Mouse (Mus musculus): Measurements from ENCODE around the gene Ermp1.
"Not testable (repeated sequence)": the region's sequence is repeated elsewhere in the genome, so short reads cannot be mapped to it uniquely, and the experiment has no call there.

Gene Ermp1

GRCm38 (mm10) chr19:29607521-29607920 is 40.7 kb downstream of the Ermp1 start:
- no peak for DNase-seq (ENCODE audit: extremely low read depth, insufficient read length, low spot score)

GRCm38 (mm10) chr19:29604653-29605052 is 43.6 kb downstream of the Ermp1 start:
- DNase-seq (ENCODE audit: extremely low read depth, insufficient read length, low spot score) = no peak

DNA sequence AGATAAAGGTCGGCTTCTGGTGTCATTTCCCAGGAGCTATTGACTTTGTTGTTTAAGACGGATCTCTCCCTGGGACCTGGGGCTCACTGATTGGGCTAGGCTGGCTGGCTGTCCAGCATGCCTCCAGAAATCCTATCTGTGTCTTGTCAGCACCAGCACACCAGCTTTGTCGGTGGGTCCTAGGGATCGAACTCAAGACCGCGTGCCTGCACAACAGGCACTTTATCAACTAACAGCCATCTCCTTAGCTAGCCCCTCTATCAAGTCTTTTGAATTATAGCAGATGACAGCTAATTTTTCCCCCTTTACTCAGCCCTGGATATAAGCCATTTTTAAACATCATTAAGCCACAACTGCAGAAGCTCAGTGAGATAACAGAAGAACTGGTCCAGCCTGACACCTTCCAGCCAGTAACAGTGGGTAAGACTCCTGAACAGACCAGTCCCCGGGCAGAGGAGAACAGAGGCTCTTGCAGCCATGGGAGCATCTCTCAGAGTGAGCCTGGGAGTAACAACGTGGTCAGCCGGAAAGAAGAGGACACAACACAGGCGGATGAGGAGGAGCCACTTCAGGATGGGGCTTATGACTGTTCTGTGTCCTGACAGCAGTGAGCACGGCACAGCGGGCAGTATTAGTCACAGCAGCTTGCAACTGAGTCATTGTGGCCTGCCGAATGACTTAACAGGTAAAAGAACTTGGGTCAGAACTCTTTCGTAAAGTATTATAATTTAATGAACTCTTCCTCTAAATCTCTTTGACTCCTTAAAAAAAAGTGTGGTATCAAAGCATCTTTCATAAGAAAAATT is 44.5 kb downstream of the Ermp1 start:
- DNase-seq (ENCODE audit: extremely low read depth, insufficient read length, low spot score) = peak; percentile 46

DNA sequence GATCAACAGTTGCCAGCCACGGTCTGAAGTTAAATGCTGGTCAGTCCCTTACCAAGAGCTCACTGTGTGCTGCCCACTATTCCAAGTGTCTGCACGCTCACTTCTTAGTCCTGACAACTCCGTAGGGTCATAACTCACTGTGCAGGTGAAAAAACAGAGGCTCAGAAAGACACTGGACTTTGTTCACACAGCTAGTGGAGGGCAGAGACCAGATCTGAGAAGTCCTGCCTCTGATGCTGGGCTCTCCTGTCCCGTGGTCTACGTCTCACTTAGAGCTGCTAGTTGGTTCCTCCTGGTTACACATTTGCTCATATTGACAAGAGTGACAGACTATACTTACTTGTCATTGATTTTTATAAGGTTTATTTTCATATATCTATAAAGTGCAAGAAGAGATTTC is 49.2 kb downstream of the Ermp1 start:
- no peak for DNase-seq (ENCODE audit: extremely low read depth, insufficient read length, low spot score)

GRCm38 (mm10) chr19:29596985-29597384 is 51.2 kb downstream of the Ermp1 start:
- DNase-seq (ENCODE audit: extremely low read depth, insufficient read length, low spot score) = peak; percentile 19

DNA sequence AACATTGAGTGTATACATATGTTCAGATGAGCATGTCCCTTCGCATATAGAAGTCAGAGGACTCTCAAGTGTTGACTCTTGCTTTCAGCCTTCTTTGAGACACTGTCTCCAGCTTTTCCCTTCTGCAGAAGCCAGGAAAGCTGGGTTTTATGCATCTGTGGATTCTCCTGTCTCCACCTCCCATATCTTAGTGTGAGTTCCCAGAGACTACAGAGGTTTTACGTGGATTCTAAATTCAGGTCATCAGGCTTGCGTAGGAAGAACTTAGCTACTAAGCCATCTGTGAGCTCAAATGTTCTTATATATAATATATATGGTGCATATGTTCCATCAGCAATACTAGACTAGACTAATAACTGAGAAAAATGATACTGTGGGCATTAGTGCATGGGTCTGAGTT is 51.9 kb downstream of the Ermp1 start:
- no peak for DNase-seq (ENCODE audit: extremely low read depth, insufficient read length, low spot score)

DNA sequence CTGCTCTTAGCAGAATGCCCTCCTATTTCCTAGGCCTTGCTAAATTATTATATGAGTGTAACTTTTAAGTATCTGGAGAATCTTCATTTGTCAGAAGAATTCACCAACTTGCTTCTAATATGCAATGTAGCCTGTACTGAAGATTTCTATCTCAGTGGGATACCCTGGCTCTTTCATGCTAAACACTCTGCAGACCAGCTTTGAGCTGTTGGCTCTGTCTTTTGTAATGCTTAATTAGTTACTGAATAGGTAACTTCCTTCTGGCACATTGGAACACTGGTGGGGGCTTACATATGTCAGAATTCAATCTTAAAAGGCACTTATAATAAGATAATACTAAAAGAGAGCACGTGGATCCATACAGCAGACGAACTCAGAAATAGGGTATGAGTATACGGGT is 54.4 kb downstream of the Ermp1 start:
- DNase-seq (ENCODE audit: extremely low read depth, insufficient read length, low spot score) = not testable (repeated sequence)

DNA sequence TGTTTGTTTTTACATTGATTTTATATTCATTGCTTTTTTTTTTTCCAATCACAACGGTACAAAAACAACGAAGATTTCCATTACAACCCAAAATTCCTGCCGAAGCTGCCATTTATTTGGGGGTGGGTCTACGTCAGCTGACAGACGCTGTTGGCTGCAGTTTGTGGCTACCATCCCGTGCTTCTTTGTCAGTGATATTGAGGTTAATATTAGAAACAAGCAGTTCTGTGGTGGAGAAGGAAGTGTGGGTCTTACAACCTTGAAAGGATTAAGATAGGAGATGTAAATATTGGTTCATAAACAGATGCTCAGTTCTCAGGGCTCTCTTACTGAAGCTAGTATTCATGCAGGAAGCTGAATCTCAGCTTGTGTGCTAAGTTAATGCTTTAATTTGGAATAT is 64.5 kb downstream of the Ermp1 start:
- no peak for DNase-seq (ENCODE audit: extremely low read depth, insufficient read length, low spot score)

DNA sequence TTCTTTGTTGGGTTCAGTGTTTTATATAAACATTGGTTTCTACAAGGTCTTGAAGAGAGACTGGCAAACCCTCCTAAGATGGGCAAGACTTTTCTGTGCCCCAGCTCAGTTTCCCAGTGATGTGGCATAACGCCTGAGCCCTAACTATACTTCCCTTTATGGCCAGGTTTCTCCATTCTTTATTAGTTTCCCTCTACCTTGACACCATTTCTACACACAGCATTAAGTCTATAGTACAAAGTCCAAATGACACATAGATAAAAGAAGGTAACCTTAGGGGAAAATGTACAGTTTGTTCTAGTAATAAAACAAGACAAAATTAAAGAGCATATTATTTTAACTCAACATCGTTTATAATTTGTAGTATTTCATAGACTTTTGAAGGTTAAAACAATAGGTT is 65.8 kb downstream of the Ermp1 start:
- no peak for DNase-seq (ENCODE audit: extremely low read depth, insufficient read length, low spot score)

GRCm38 (mm10) chr19:29566512-29566911 is 81.7 kb downstream of the Ermp1 start:
- no peak for DNase-seq (ENCODE audit: extremely low read depth, insufficient read length, low spot score)

GRCm38 (mm10) chr19:29563258-29563779 is 84.9 kb downstream of the Ermp1 start:
- peak; percentile 14 for DNase-seq (ENCODE audit: extremely low read depth, insufficient read length, low spot score)

GRCm38 (mm10) chr19:29562603-29563002 is 85.6 kb downstream of the Ermp1 start:
- DNase-seq (ENCODE audit: extremely low read depth, insufficient read length, low spot score) = no peak

DNA sequence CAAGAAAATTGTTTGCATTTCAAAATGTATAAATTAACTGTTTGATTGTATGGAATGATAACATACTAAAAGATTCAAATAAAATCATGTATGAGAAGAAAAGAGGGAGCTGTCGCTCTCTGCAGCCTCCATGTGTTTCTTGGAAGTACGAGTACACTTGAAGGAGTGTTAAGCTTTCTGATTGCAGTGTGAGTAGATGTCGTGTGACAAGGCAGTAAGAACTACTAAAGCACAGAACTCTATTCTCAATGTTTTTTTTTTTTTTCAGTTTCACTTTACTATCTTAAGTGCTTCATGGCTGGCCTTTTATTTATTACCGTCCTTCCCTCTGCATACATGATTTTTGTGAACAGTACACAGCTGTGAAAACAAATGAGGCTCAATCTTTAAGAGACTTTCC is 86.0 kb downstream of the Ermp1 start:
- DNase-seq (ENCODE audit: extremely low read depth, insufficient read length, low spot score) = no peak
